Mouse (Mus musculus): ENCODE data around the gene Cplx3. TPM values are rescaled to one million over a fixed set of nuclear protein-coding genes. Genes with fewer than 3 reads are reported as not detected.
A peak's percentile ranks its signal among the peaks of the same experiment; 100 is the strongest.

Cplx3 gene
- polyA plus RNA-seq, 1 experiment from 2014 or later = not detected

GRCm38 (mm10) chr9:57558625-57559024, 47.5 kb downstream of the Cplx3 start:
- WGBS = 93% methylated on average over 4 of the region's 4 CpGs
- Histone ChIP-seq H3K27me3 (replicated peaks; ENCODE audit: control insufficient read depth, insufficient read depth, low read length) (no peaks in the 10 kb centered on the region), H3K27ac (ENCODE audit: low read length) (no peak overlapping the region), H3K4me1 (replicated peaks; ENCODE audit: control insufficient read depth, insufficient read depth, low read length) (peaks cover 23% of the 10 kb centered on the region), H3K4me3 (replicated peaks; ENCODE audit: low read length) (no peak overlapping the region), H3K4me2 (ENCODE audit: low read length) (no peak overlapping the region), H3K36me3 (ENCODE audit: control insufficient read depth, insufficient read depth) (no peaks in the 10 kb centered on the region), H3K9me3 (ENCODE audit: control insufficient read depth, low read length) (no peaks in the 10 kb centered on the region), H3K9ac (replicated peaks; ENCODE audit: low read depth, low read length) (no peak overlapping the region)
- ATAC-seq = no peak

GRCm38 (mm10) chr9:57557215-57557614, 48.9 kb downstream of the Cplx3 start:
- ATAC-seq = no peak
- no peak overlapping the region for H3K9ac ChIP-seq (replicated peaks; ENCODE audit: low read depth, low read length)
- WGBS = 63% methylated on average over 3 of the region's 3 CpGs
- peaks cover 13% of the 10 kb centered on the region for H3K4me1 ChIP-seq (replicated peaks; ENCODE audit: control insufficient read depth, insufficient read depth, low read length)
- no peak overlapping the region for H3K27ac ChIP-seq (ENCODE audit: low read length)
- H3K27me3 ChIP-seq (replicated peaks; ENCODE audit: control insufficient read depth, insufficient read depth, low read length) = no peaks in the 10 kb centered on the region
- H3K4me3 ChIP-seq (replicated peaks; ENCODE audit: low read length) = no peak overlapping the region
- H3K4me2 ChIP-seq (ENCODE audit: low read length) = no peak overlapping the region
- no peaks in the 10 kb centered on the region for H3K9me3 ChIP-seq (ENCODE audit: control insufficient read depth, low read length)
- no peaks in the 10 kb centered on the region for H3K36me3 ChIP-seq (ENCODE audit: control insufficient read depth, insufficient read depth)

- Histone ChIP-seq H3K4me3 (replicated peaks; ENCODE audit: low read length) (no peak overlapping the region), H3K4me1 (replicated peaks; ENCODE audit: control insufficient read depth, insufficient read depth, low read length) (peaks cover 8% of the 10 kb centered on the region), H3K27ac (ENCODE audit: low read length) (no peak overlapping the region), H3K36me3 (ENCODE audit: control insufficient read depth, insufficient read depth) (no peaks in the 10 kb centered on the region; the same call in 1 of the 2 replicates), H3K9me3 (ENCODE audit: control insufficient read depth, low read length) (no peaks in the 10 kb centered on the region), H3K9ac (replicated peaks; ENCODE audit: low read depth, low read length) (no peak overlapping the region), H3K4me2 (ENCODE audit: low read length) (no peak overlapping the region), H3K27me3 (replicated peaks; ENCODE audit: control insufficient read depth, insufficient read depth, low read length) (no peaks in the 10 kb centered on the region)
- no peak for ATAC-seq
- 25% methylated on average over 3 of the region's 3 CpGs for WGBS
These were observed 51.3 kb downstream of the Cplx3 start for GRCm38 (mm10) chr9:57554753-57555152.

GRCm38 (mm10) chr9:57553119-57553518, 53.0 kb downstream of the Cplx3 start:
- Histone ChIP-seq H3K9ac (replicated peaks; ENCODE audit: low read depth, low read length) (no peak overlapping the region), H3K36me3 (ENCODE audit: control insufficient read depth, insufficient read depth) (peaks cover 3% of the 10 kb centered on the region; the same call in 1 of the 2 replicates), H3K27ac (ENCODE audit: low read length) (no peak overlapping the region), H3K4me3 (replicated peaks; ENCODE audit: low read length) (no peak overlapping the region), H3K4me1 (replicated peaks; ENCODE audit: control insufficient read depth, insufficient read depth, low read length) (peaks cover 18% of the 10 kb centered on the region), H3K27me3 (replicated peaks; ENCODE audit: control insufficient read depth, insufficient read depth, low read length) (no peaks in the 10 kb centered on the region), H3K9me3 (ENCODE audit: control insufficient read depth, low read length) (no peaks in the 10 kb centered on the region), H3K4me2 (ENCODE audit: low read length) (no peak overlapping the region)
- 70% methylated on average over 11 of the region's 11 CpGs for WGBS
- ATAC-seq = no peak

- Histone ChIP-seq H3K4me2 (ENCODE audit: low read length) (peak within 1 kb of the TSS; percentile 88), H3K9ac (replicated peaks; ENCODE audit: low read depth, low read length) (peak within 1 kb of the TSS; percentile 75), H3K9me3 (ENCODE audit: control insufficient read depth, low read length) (no peaks in the 10 kb centered on the region), H3K27me3 (replicated peaks; ENCODE audit: control insufficient read depth, insufficient read depth, low read length) (no peaks in the 10 kb centered on the region), H3K36me3 (ENCODE audit: control insufficient read depth, insufficient read depth) (peaks cover 3% of the 10 kb centered on the region; the same call in 1 of the 2 replicates), H3K4me3 (replicated peaks; ENCODE audit: low read length) (peak within 1 kb of the TSS; percentile 78), H3K4me1 (replicated peaks; ENCODE audit: control insufficient read depth, insufficient read depth, low read length) (peaks cover 18% of the 10 kb centered on the region), H3K27ac (ENCODE audit: low read length) (no peak within 1 kb of the TSS)
- WGBS = 1% methylated on average over 28 of the region's 28 CpGs
- peak; percentile 67 for ATAC-seq
These were observed 53.8 kb downstream of the Cplx3 start, which contains the start of gene Mpi for GRCm38 (mm10) chr9:57552139-57552887. Gene Mpi, minus strand, starts transcription at chr9:57552763.

GRCm38 (mm10) chr9:57550126-57550862, 55.8 kb downstream of the Cplx3 start:
- WGBS = 95% methylated on average over 11 of the region's 11 CpGs

More at GRCm38 (mm10) chr9:57550126-57550862, 55.8 kb downstream of the Cplx3 start:
- no peak overlapping the region for H3K4me2 ChIP-seq (ENCODE audit: low read length)
- ATAC-seq = no peak
- H3K27ac ChIP-seq (ENCODE audit: low read length) = no peak overlapping the region
- no peaks in the 10 kb centered on the region for H3K27me3 ChIP-seq (replicated peaks; ENCODE audit: control insufficient read depth, insufficient read depth, low read length)
- H3K4me3 ChIP-seq (replicated peaks; ENCODE audit: low read length) = no peak overlapping the region
- H3K9ac ChIP-seq (replicated peaks; ENCODE audit: low read depth, low read length) = no peak overlapping the region
- H3K4me1 ChIP-seq (replicated peaks; ENCODE audit: control insufficient read depth, insufficient read depth, low read length) = peaks cover 18% of the 10 kb centered on the region
- H3K9me3 ChIP-seq (ENCODE audit: control insufficient read depth, low read length) = no peaks in the 10 kb centered on the region
- peaks cover 3% of the 10 kb centered on the region; the same call in 1 of the 2 replicates for H3K36me3 ChIP-seq (ENCODE audit: control insufficient read depth, insufficient read depth)

Other genes starting within 250 kb of the Cplx3 start
- gene Ppcdc, start 166.2 kb downstream of the Cplx3 start, polyA plus RNA-seq (2015; fragmentation: Nextera tagmentation; extraction: Ambion mirVana) = 24.0 and 26.9 TPM in 2 replicates
- gene Scamp5, start 138.2 kb downstream of the Cplx3 start, polyA plus RNA-seq (2015; fragmentation: Nextera tagmentation; extraction: Ambion mirVana) = 116 and 135 TPM in 2 replicates
- 23.4 and 24.4 TPM in 2 replicates for gene Rpp25, start 102.3 kb downstream of the Cplx3 start, polyA plus RNA-seq (2015; fragmentation: Nextera tagmentation; extraction: Ambion mirVana)
- gene Cox5a, start 85.0 kb downstream of the Cplx3 start, polyA plus RNA-seq (2015; fragmentation: Nextera tagmentation; extraction: Ambion mirVana) = 720 and 756 TPM in 2 replicates
- 25.2 and 26.6 TPM in 2 replicates for gene Fam219b, start 68.8 kb downstream of the Cplx3 start, polyA plus RNA-seq (2015; fragmentation: Nextera tagmentation; extraction: Ambion mirVana)
- 57.5 and 73.7 TPM in 2 replicates for gene Mpi, start 53.5 kb downstream of the Cplx3 start, polyA plus RNA-seq (2015; fragmentation: Nextera tagmentation; extraction: Ambion mirVana)
- 54.0 and 56.0 TPM in 2 replicates for gene Scamp2, start 45.3 kb downstream of the Cplx3 start, polyA plus RNA-seq (2015; fragmentation: Nextera tagmentation; extraction: Ambion mirVana)
- gene Ulk3, start 16.8 kb downstream of the Cplx3 start, polyA plus RNA-seq (2015; fragmentation: Nextera tagmentation; extraction: Ambion mirVana) = 27.2 and 43.3 TPM in 2 replicates
- gene Lman1l, start 14.5 kb upstream of the Cplx3 start, polyA plus RNA-seq (2015; fragmentation: Nextera tagmentation; extraction: Ambion mirVana) = not detected in 2 replicates
- gene Csk, start 47.4 kb upstream of the Cplx3 start, polyA plus RNA-seq (2015; fragmentation: Nextera tagmentation; extraction: Ambion mirVana) = 38.5 and 39.6 TPM in 2 replicates
- not detected in 2 replicates for gene Cyp1a2, start 77.4 kb upstream of the Cplx3 start, polyA plus RNA-seq (2015; fragmentation: Nextera tagmentation; extraction: Ambion mirVana)
- 0.12 and 0.18 TPM in 2 replicates for gene Cyp1a1, start 81.6 kb upstream of the Cplx3 start, polyA plus RNA-seq (2015; fragmentation: Nextera tagmentation; extraction: Ambion mirVana)
- gene Edc3, start 102.3 kb upstream of the Cplx3 start, polyA plus RNA-seq (2015; fragmentation: Nextera tagmentation; extraction: Ambion mirVana) = 37.0 and 39.2 TPM in 2 replicates
- 88.9 and 97.4 TPM in 2 replicates for gene Clk3, start 159.6 kb upstream of the Cplx3 start, polyA plus RNA-seq (2015; fragmentation: Nextera tagmentation; extraction: Ambion mirVana)
- 8.6 and 10.6 TPM in 2 replicates for gene Arid3b, start 230.5 kb upstream of the Cplx3 start, polyA plus RNA-seq (2015; fragmentation: Nextera tagmentation; extraction: Ambion mirVana)